Mouse (Mus musculus) G1E-ER4 (cell line): Measurements from ENCODE around the gene Ralb. TPM values are rescaled to one million over a fixed set of nuclear protein-coding genes. Genes with fewer than 3 reads are reported as not detected.

Experiments used
- GATA1 ChIP-seq: IDR thresholded peaks from one replicate; pipeline ENCODE4 v1.8.0; 2012; ENCODE audit warnings: low read length, inconsistent platforms
- polyA plus RNA-seq: library from polyadenylated mRNA; stranded (reverse); fragments of >175 nt; gene quantifications from 2 replicates; pipeline ENCODE4 v1.2.3, GENCODE M21; 2012

Ralb gene
- polyA plus RNA-seq, 1 experiment = 55.2 TPM

DNA sequence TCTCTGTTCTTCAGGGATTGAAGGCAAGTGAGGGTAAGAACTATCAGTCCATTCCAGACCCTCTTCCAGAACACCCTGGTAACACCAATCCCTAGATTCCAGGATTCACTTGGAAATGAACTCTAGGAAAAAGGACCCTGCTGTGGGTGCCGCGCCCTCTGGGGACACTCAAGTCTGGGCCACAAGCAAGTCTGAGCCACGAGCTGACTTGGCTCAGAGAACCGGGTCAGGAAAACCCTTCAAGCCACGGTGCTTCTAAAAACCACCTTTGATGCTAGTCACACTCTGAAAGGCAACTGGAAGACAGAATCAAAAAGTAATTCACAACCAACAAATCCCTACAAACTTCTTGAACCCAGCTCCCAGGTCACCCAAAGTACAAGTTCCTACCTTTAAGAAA lies 786 bp downstream of the Ralb start:
- no peak for TF ChIP-seq GATA1

GRCm38 (mm10) chr1:119503181-119503580 lies 1.4 kb downstream of the Ralb start:
- TF ChIP-seq GATA1 = no peak

GRCm38 (mm10) chr1:119502729-119503128 lies 1.9 kb downstream of the Ralb start:
- TF ChIP-seq GATA1 = no peak

DNA sequence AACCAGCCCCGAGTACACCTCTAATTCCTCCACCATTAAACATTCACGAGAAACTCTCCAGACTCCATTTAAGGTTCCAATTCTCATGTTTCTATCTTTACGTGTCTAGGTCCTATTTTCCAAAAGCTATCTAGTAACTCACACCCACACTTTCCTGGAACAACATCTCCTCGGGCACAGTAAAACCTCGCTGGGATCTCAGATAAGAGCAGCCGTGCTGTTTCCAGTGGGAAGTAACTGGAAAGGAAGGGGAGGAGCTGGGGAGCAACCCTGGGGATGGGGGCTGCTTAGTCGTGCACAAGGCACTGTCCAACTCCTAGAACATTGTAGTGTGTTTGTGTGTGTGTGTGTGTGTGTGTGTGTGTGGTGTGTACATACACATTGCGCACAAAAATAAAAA lies 2.7 kb downstream of the Ralb start:
- peak; percentile 30 for TF ChIP-seq GATA1

- TF ChIP-seq GATA1 = no peak
Measured at GRCm38 (mm10) chr1:119499456-119499855, 5.1 kb downstream of the Ralb start.

- TF ChIP-seq GATA1 = no peak
Measured at GRCm38 (mm10) chr1:119498536-119499231, 5.9 kb downstream of the Ralb start.

DNA sequence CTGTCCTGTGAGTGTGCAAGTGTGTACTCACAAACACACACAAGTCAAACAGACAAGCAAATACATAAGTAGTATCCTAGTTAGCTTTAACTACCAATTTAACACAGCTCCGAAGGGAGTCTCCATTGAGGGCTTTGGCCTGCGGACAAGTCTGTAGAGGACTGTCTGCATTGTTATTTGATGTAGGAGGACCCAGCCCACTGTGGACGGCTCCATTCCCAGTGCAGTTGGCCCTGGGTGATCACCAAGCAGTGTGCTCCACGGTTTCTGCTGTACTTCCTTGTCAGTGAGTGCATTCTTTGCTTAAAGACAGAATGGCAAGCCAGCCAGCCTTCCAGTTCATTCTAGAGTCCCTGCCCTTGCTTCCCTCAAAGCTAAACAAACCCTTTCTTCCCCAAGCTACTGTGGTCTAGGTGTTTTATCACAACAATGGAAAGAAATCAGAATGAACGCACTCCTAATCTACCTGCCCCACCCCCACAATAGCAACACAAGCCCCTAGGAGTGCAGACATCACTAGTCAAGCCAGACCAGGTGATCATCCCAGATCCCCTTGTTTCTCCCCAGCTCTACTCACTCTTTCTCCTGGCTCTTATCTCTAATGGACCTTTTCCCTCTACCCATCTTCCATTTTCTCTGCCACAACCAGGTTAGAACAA lies 7.1 kb downstream of the Ralb start:
- no peak for TF ChIP-seq GATA1

GRCm38 (mm10) chr1:119495396-119495775 lies 9.2 kb downstream of the Ralb start:
- no peak for TF ChIP-seq GATA1

GRCm38 (mm10) chr1:119494712-119495395 lies 9.7 kb downstream of the Ralb start:
- TF ChIP-seq GATA1 = no peak

DNA sequence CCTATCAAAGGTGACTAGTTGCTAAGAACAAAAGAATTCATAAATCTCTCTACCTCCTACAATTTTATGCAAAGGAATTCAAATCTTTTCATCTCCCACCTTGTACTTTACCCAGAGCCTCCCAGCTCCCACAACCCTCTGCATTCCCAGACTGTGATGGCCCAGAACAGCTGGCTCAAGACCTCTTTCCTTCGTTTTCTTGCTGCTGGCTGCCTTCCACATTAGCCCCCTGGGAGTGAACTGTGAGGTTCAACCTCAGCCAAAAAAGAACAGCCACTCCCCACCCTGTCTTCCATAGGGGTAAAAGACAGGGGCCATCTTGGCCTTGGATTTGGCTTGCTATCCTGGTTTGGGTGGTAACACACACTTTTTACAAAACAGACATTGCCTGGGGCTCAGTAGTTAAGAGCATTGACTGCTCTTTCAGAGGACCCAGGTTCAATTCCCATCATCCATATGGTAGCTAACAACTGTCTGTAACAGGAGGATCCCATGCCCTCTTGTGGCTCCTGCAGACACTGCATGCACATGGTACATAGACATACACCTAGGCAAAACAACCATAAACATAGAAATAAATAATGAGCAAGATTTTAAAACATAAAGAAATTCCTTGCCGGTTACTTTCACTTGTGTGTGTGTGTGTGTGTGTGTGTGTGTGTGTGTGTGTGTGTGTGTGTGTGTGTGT lies 10.4 kb downstream of the Ralb start:
- TF ChIP-seq GATA1 = no peak

- no peak for TF ChIP-seq GATA1
Measured at GRCm38 (mm10) chr1:119492505-119492904, 12.1 kb downstream of the Ralb start.

DNA sequence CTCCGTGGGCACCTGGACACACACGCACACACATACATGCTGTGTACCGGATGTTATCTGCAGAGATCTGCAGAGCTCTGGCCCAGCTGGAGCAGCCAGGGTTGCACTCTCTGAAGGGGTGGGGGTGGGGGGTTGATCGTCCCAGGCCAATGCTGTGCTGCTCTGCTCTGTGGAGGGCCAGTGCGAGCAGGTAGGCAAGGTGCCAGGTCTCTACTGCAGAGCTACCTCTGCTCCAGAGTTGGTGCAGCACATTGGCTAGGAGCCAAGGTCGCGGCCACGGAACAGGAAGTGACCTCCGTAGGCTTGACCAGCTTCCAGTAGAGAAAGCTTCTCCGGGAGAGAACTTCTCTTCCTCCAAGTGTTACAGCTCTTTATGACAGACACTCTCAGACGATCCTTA lies 12.5 kb downstream of the Ralb start:
- TF ChIP-seq GATA1 = no peak

DNA sequence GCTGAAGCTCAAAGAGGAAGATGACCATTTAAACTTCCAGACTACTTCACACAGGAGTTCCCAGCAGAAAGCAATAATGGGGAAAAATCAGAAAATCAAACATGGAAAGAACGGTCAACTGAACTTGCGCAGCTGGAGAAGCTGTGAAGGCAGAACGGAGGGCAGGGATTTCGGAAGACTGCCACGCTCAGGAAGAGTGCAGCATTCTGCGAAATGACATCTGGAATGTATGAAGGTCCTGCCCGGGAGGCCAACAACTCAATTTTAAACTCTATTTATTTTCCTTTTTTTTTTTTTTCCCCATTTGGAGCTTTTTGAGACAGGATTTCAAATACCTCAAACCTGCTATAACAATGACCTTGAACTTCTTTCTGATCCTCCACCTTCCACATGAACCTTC lies 13.8 kb downstream of the Ralb start:
- no peak for TF ChIP-seq GATA1

DNA sequence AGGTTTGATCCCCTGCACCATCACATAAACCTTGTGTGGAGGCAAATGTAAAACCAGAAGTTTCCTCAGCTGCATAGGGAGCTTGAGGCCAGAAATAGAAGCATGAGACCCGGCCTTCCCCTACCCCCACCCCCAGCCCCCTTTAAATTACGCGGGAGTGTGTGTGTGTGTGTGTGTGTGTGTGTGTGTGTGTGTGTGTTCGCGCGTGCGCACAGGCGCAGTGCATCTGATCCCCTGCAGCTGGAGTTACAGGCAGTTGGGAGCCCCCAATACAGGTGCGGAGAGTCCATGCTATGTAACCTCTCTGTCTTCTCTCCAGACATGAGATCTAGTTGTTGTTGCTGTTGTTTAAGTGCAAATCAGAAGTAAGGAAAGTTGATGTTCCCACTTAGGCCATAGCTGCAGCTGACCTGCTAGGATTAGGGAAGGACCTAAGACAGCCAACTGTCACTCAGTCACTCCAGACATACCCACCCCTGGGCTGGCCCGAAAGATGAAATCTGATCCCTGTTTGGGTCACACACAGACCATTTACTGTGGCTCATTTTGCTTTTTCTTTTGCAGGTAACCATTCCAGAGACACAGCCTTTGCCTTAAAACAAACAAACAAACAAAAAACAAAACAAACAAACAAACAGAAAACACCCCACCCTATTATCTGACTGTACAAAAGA lies 16.5 kb downstream of the Ralb start:
- TF ChIP-seq GATA1 = no peak

DNA sequence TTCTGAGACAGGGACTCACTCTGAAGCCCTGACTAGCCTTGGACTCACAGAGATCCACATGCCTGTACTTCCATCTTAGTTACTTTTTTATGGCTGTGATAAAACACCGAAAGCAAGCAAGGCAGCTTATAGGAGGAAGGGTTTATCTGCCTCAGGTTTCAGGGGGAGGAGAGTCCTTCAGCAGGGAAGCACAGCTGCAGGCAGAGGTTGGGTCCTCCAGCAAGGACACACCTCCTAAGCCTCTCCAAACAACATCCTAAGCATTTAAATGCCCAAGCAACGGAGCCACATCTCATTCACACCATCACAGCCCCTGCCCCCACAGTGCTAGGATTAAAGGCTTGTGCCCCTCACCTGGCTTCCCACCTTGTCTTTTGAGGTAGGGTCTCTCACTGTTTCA lies 18.8 kb downstream of the Ralb start:
- no peak for TF ChIP-seq GATA1

DNA sequence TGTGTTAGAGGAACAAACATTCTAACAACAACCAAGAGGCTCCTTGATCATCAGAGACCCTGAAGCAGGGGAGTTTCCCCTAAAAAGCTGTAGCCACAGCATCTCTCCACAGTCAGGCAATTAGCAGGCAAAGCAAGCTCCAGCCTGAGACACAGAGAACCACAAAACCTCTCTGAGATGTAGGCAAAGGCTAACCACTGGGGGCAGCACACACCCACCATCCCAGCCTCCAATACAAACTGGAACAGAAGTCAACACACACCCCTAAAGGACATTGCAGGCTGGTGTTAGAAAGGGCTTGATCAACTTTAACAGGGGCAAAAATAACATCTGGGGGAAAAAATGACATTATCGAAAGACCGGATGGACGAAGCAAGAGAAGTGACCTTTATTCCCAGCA lies 20.1 kb downstream of the Ralb start:
- TF ChIP-seq GATA1 = no peak
